Mouse (Mus musculus): ENCODE results near the gene Aldh3a2.

- no peak for TF ChIP-seq CTCF (IDR thresholded peaks at IDR 0.05; ENCODE audit: insufficient read depth, low read depth, low read length)
- TF ChIP-seq POLR2A (IDR thresholded peaks at IDR 0.05; ENCODE audit: insufficient read depth, low read depth, low read length) = no peak
These were observed 85.6 kb downstream of the Aldh3a2 start for GRCm38 (mm10) chr11:61181624-61182023.
